Mouse (Mus musculus) stomach, embryonic 16.5 days (tissue): ENCODE data around the gene Ifnar2. TPM values are rescaled to one million over a fixed set of nuclear protein-coding genes. Genes with fewer than 3 reads are reported as not detected.

ENCODE experiments used
- ATAC-seq: fragments of 200-750 bp; cut with Nextera tagmentation; 2 replicates; pipeline ENCODE4 v1.8.0; 2017; ENCODE audit warnings: moderate number of reproducible peaks, moderate TSS enrichment; ENCODE audit not compliant: insufficient read depth, low FRiP score
- H3K27ac ChIP-seq: fragments of 300-500 bp; sonication (generic); 2 replicates; pipeline ENCODE4 v1.5.1; 2014; ENCODE audit warnings: low read length
- H3K27me3 ChIP-seq: fragments of 300-500 bp; sonication (generic); 2 replicates; pipeline ENCODE4 v1.6.1; 2014; ENCODE audit warnings: low read length, control low read depth, mixed read lengths; ENCODE audit not compliant: control insufficient read depth, insufficient read depth
- H3K36me3 ChIP-seq: fragments of 300-500 bp; sonication (generic); 2 replicates; pipeline ENCODE4 v1.6.1; 2014; ENCODE audit warnings: low read length; ENCODE audit not compliant: control insufficient read depth, insufficient read depth
- H3K4me1 ChIP-seq: fragments of 300-500 bp; sonication (generic); 2 replicates; pipeline ENCODE4 v1.6.1; 2014; ENCODE audit warnings: low read length, control low read depth, mixed read lengths; ENCODE audit not compliant: control insufficient read depth, insufficient read depth
- H3K4me2 ChIP-seq: fragments of 300-500 bp; sonication (generic); 2 replicates; pipeline ENCODE4 v1.6.1; 2014; ENCODE audit warnings: low read depth, low read length, mixed read lengths
- H3K4me3 ChIP-seq: fragments of 300-500 bp; sonication (generic); replicated peaks from 2 replicates; pipeline ENCODE4 v1.5.1; 2014; ENCODE audit warnings: mild to moderate bottlenecking, low read length
- H3K9ac ChIP-seq: fragments of 300-500 bp; sonication (generic); 2 replicates; pipeline ENCODE4 v1.6.1; 2014; ENCODE audit warnings: low read length
- H3K9me3 ChIP-seq: fragments of 300-500 bp; sonication (generic); replicated peaks from 2 replicates; pipeline ENCODE4 v1.6.1; 2016; ENCODE audit warnings: low read length, control low read depth; ENCODE audit not compliant: control insufficient read depth
- WGBS: fragments of 180-500 bp; shearing (Covaris S2); extraction: QIAGEN DNeasy Blood & Tissue Kit; methylation state at CpG from one replicate; pipeline ENCODE4 v1.1.7; 2014; 5-methylcytosine and 5-hydroxymethylcytosine counted together
- polyA plus RNA-seq: library from polyadenylated mRNA; unstranded; fragments of >200 nt; fragmentation: Nextera tagmentation; extraction: Ambion mirVana; gene quantifications from 2 replicates; pipeline ENCODE4 v1.2.1, GENCODE M21; 2015

The Ifnar2 gene
- polyA plus RNA-seq, result 51.3 and 53.1 TPM in 2 replicates

GRCm38 (mm10) chr16:91372577-91373472 lies at the start of gene Ifnar2:
TSS of gene Ifnar2 (plus strand) at chr16:91372783.
- no peaks in the 10 kb centered on the region for H3K9me3 ChIP-seq
- H3K36me3 ChIP-seq, result no peaks in the 10 kb centered on the region
- H3K27ac ChIP-seq, result peak within 1 kb of the TSS; percentile 94
- peak; percentile 91 for ATAC-seq
- peak within 1 kb of the TSS; percentile 86 for H3K4me3 ChIP-seq
- H3K4me1 ChIP-seq, result peaks cover 9% of the 10 kb centered on the region
- H3K9ac ChIP-seq, result peak within 1 kb of the TSS; percentile 95
- peak within 1 kb of the TSS; percentile 73 for H3K4me2 ChIP-seq
- under 1% methylated on average over 62 of the region's 62 CpGs for WGBS
- H3K27me3 ChIP-seq, result no peaks in the 10 kb centered on the region

- no peak for ATAC-seq
- 81% methylated on average over 7 of the region's 7 CpGs for WGBS
- H3K27me3 ChIP-seq, result no peaks in the 10 kb centered on the region
- H3K9ac ChIP-seq, result no peak overlapping the region
- H3K27ac ChIP-seq, result no peak overlapping the region
- no peaks in the 10 kb centered on the region for H3K4me1 ChIP-seq
- H3K9me3 ChIP-seq, result no peaks in the 10 kb centered on the region
- H3K4me2 ChIP-seq, result no peak overlapping the region
- no peaks in the 10 kb centered on the region for H3K36me3 ChIP-seq
- no peak overlapping the region for H3K4me3 ChIP-seq
Measured at GRCm38 (mm10) chr16:91327605-91328004, 45.0 kb upstream of the Ifnar2 start.

GRCm38 (mm10) chr16:91328922-91329321 lies 43.7 kb upstream of the Ifnar2 start:
- H3K9me3 ChIP-seq, result no peaks in the 10 kb centered on the region
- WGBS, result 77% methylated on average over 19 of the region's 19 CpGs
- no peak overlapping the region for H3K4me3 ChIP-seq
- no peaks in the 10 kb centered on the region for H3K36me3 ChIP-seq
- no peak overlapping the region for H3K27ac ChIP-seq
- H3K27me3 ChIP-seq, result no peaks in the 10 kb centered on the region
- H3K4me1 ChIP-seq, result no peaks in the 10 kb centered on the region
- no peak overlapping the region for H3K9ac ChIP-seq
- H3K4me2 ChIP-seq, result no peak overlapping the region
- ATAC-seq, result no peak

- no peak overlapping the region for H3K27ac ChIP-seq
- no peak overlapping the region for H3K4me3 ChIP-seq
- 83% methylated on average over 6 of the region's 6 CpGs for WGBS
- no peak overlapping the region for H3K4me2 ChIP-seq
- H3K9ac ChIP-seq, result no peak overlapping the region
- H3K36me3 ChIP-seq, result no peaks in the 10 kb centered on the region
- H3K27me3 ChIP-seq, result no peaks in the 10 kb centered on the region
- no peak for ATAC-seq
- H3K4me1 ChIP-seq, result no peaks in the 10 kb centered on the region
- no peaks in the 10 kb centered on the region for H3K9me3 ChIP-seq
Measured at GRCm38 (mm10) chr16:91330496-91330895, 42.1 kb upstream of the Ifnar2 start.

GRCm38 (mm10) chr16:91331153-91331552 lies 41.4 kb upstream of the Ifnar2 start:
- 26% methylated on average over 5 of the region's 5 CpGs for WGBS
- Histone ChIP-seq H3K36me3 (no peaks in the 10 kb centered on the region), H3K27ac (no peak overlapping the region), H3K9me3 (no peaks in the 10 kb centered on the region), H3K27me3 (no peaks in the 10 kb centered on the region), H3K9ac (no peak overlapping the region), H3K4me2 (no peak overlapping the region), H3K4me3 (no peak overlapping the region), H3K4me1 (no peaks in the 10 kb centered on the region)
- no peak for ATAC-seq

- H3K27ac ChIP-seq, result no peak overlapping the region
- H3K9ac ChIP-seq, result no peak overlapping the region
- H3K4me1 ChIP-seq, result no peaks in the 10 kb centered on the region
- ATAC-seq, result no peak
- no peaks in the 10 kb centered on the region for H3K36me3 ChIP-seq
- no peaks in the 10 kb centered on the region for H3K27me3 ChIP-seq
- no peak overlapping the region for H3K4me3 ChIP-seq
- no peaks in the 10 kb centered on the region for H3K9me3 ChIP-seq
- WGBS, result 48% methylated on average over 7 of the region's 7 CpGs
- H3K4me2 ChIP-seq, result no peak overlapping the region
Measured at GRCm38 (mm10) chr16:91332880-91333279, 39.7 kb upstream of the Ifnar2 start.

- no peak overlapping the region for H3K27ac ChIP-seq
Measured at GRCm38 (mm10) chr16:91334190-91334893, 38.2 kb upstream of the Ifnar2 start.

GRCm38 (mm10) chr16:91336753-91337152 lies 35.8 kb upstream of the Ifnar2 start:
- no peak overlapping the region for H3K27ac ChIP-seq
- no peaks in the 10 kb centered on the region for H3K36me3 ChIP-seq
- no peak overlapping the region for H3K9ac ChIP-seq
- H3K4me2 ChIP-seq, result no peak overlapping the region
- H3K27me3 ChIP-seq, result no peaks in the 10 kb centered on the region
- H3K4me1 ChIP-seq, result no peaks in the 10 kb centered on the region
- H3K4me3 ChIP-seq, result no peak overlapping the region
- WGBS, result 81% methylated on average over 4 of the region's 4 CpGs
- ATAC-seq, result no peak
- H3K9me3 ChIP-seq, result no peaks in the 10 kb centered on the region

More at GRCm38 (mm10) chr16:91334190-91334893, 38.2 kb upstream of the Ifnar2 start:
- no peak overlapping the region for H3K9ac ChIP-seq
- WGBS, result 15% methylated on average over 10 of the region's 10 CpGs
- H3K36me3 ChIP-seq, result no peaks in the 10 kb centered on the region
- no peak for ATAC-seq
- H3K27me3 ChIP-seq, result no peaks in the 10 kb centered on the region
- no peaks in the 10 kb centered on the region for H3K4me1 ChIP-seq
- no peak overlapping the region for H3K4me2 ChIP-seq
- H3K9me3 ChIP-seq, result no peaks in the 10 kb centered on the region
- no peak overlapping the region for H3K4me3 ChIP-seq

- 72% methylated on average over 5 of the region's 5 CpGs for WGBS
- H3K27me3 ChIP-seq, result no peaks in the 10 kb centered on the region
Measured at GRCm38 (mm10) chr16:91337480-91337879, 35.1 kb upstream of the Ifnar2 start.

More at GRCm38 (mm10) chr16:91337480-91337879, 35.1 kb upstream of the Ifnar2 start:
- Histone ChIP-seq H3K4me1 (no peaks in the 10 kb centered on the region), H3K4me2 (no peak overlapping the region), H3K27ac (no peak overlapping the region), H3K9ac (no peak overlapping the region), H3K36me3 (no peaks in the 10 kb centered on the region), H3K9me3 (no peaks in the 10 kb centered on the region), H3K4me3 (no peak overlapping the region)
- ATAC-seq, result no peak
